Mouse (Mus musculus) bone marrow macrophage, adult 2 months (primary cell): ENCODE measurements around the gene Tub.

Source experiments
- CTCF ChIP-seq: IDR thresholded peaks from 2 replicates; pipeline ENCODE4 v1.5.1; 2012; ENCODE audit warnings: low read depth, mild to moderate bottlenecking, low read length, moderate library complexity
- POLR2A ChIP-seq: IDR thresholded peaks from 2 replicates; pipeline ENCODE4 v1.6.1; 2012; ENCODE audit warnings: mild to moderate bottlenecking, low read depth, low read length, borderline replicate concordance

DNA sequence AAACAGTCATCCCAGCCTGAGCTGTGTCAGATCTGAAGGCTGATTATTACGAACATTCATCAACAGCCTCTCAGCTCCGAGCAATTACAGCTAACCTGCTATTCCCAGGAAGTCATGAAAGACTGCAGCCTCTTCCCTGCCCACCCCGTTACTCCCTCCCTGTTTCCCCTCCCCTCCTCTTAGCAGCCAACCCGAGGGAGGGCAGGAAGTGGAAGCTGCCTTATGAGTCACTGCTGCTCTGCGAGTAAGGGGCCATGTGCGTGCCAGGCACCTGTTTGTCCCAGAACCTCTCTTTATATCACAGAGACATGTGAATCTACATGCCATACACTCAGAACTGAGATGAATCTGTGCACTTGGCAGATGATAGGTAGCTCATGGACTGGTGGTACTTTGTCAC is 18.1 kb downstream of the Tub start:
- TF ChIP-seq CTCF (no peak), POLR2A (no peak)
